Mouse (Mus musculus) layer of hippocampus, postnatal 25 days (tissue): ENCODE measurements around the gene Susd6. TPM values are rescaled to one million over a fixed set of nuclear protein-coding genes. Genes with fewer than 3 reads are reported as not detected.

ENCODE experiments used
- DNase-seq, 2 experiments: peaks; one replicate each; pipeline ENCODE4 v3.0.0; 2022; ENCODE audit warnings: mixed read lengths in 2 of 2, low spot score in 1 of 2; ENCODE audit errors: extremely low spot score in 1 of 2
- total RNA-seq, 2 experiments: library from RNA; stranded (reverse); gene quantifications; 2 replicates each; pipeline ENCODE4 v1.2.3; 2021

Gene Susd6
- total RNA-seq, 2 experiments from 2014 or later, result 59.9 to 64.5 TPM

- no peak for DNase-seq
Measured at GRCm38 (mm10) chr12:80834156-80834900, 44.0 kb downstream of the Susd6 start.

GRCm38 (mm10) chr12:80834901-80835570, 44.7 kb downstream of the Susd6 start:
- DNase-seq, result no peak

DNA sequence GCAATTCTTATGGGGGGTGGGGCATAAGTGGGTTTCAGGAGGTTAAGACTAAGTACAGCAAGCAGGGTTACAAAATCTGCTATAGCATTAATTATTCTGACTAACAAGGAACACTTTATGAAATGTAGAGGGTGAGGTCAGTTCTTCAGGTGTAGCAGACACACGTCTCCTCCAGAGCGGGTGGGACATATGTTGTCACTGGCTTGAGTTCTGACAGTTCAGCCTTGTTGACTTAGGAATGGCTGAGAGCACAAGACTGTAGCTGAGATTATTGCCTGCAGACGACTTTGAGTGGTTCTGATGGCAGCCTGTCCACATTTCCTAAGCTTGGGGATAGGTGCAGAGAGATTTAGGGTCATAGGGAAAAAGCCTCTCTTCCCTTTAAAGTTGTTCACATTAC, 47.3 kb downstream of the Susd6 start:
- DNase-seq, result no peak

GRCm38 (mm10) chr12:80838271-80838670, 48.0 kb downstream of the Susd6 start:
- no peak for DNase-seq

DNA sequence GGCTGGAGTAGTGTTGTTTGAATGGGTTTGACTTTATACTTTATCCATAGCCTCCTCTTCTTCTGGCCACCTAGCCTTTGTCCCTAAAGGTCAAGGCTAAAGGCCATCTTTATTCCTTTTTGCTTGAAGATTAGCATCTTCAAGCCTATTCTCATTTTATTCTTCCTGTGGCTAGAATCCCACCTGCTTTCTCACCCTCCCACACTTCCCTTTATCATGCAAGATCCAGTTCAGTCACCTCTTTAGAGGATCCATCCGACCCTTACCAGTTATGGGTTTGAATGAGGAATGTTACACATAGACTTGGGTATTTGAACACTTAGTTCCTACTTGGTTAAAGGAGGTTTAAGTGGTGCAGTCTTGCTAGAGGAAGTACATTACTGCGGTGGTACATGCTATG, 48.5 kb downstream of the Susd6 start:
- DNase-seq, result no peak

DNA sequence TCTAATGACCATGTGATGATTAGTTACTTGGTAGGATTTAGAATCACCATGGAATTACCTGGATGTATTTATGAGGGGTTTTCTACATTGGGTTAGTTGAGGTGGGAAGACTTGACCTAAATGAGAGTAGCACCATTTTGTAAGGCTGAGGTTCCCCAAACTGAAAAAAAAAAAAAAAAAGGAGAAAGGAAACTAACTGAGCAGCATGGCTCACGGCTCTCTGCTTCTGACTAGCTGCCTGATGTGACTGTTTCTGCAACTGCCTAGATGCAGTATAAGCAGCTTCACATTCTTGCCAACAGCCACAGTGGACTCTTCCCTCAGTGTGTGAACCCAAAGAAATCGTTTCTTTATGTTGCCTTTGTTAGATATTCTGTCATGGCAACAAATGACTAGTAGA, 49.3 kb downstream of the Susd6 start:
- DNase-seq, result no peak

DNA sequence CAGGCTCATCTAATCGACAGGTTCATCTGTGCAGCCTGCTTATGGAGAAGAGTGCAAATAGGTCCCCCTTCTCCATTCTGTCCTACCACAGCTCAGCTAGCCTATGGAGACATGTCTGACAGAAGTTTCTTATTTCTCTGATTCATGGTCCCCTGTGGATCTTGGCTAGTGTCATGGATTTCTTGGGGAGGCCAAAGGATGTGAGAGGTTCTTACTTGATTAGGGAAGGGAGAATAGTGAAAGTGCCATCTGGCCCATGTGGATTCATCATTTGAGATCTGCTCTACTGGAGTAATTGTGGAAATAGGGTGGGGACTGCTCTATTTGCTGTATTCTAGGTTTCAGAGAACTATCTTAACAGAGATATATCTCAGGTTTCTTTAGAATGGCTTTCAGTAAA, 51.3 kb downstream of the Susd6 start:
- no peak for DNase-seq

GRCm38 (mm10) chr12:80842609-80843008, 52.3 kb downstream of the Susd6 start:
- no peak for DNase-seq

DNA sequence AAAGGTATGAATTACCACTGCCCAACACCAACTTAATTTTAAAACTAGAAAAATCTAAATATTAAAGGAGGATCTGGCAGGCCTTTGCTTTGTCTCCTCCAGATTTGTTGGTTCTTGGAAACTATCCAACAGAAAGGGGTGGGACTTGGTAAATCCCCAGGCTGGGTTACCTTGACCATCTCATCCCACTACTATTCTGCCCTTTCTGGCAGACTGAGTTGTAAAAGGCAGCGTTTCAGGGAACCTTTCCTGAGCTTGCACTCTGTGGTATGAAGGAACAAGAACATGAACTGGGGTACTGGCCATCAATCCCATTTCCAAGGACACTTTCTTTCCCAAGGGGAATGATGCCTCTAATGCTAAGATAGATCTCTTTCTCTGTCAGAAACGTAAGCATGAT, 52.9 kb downstream of the Susd6 start:
- DNase-seq, result no peak

GRCm38 (mm10) chr12:80843651-80844444, 53.5 kb downstream of the Susd6 start:
- DNase-seq, result no peak

DNA sequence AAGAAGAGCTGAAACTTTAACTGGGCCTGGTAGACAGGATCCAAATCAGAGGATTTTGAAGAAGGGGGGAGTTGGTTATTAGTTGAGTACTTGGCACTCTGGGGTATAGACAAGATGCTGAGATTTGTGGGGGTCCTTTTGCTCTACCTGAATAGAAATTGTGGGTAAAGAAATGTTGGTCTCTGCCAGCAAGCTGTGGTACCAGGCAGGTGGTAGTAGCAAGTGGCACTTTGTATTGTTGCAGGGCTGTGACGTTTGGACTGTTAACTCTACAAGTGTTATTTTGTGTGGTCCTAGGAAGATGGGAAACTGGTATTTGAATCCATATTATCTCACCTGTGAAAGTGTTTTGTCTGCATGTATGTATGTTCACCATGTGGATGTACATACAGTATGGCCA, 55.6 kb downstream of the Susd6 start:
- DNase-seq, result no peak

DNA sequence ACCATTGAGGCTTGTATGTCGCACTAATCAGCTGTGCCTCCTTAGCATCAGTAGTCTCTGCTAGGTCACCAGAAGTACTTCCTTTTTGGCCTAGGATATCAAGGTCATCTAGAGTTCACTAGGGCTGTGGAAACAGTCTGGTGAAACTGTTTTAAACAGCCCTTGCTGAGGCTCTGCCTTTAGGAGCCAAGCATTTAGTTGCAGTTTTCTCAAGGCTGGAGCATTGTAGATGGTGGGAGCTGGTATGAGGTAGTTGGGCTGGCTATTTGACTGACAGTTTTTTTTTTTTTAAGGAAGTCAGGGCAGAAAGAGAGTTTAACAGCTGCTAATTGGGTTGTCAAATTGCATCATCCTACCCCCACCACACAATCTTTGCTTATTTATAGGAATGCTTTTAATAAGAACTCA, 56.6 kb downstream of the Susd6 start:
- DNase-seq, result no peak

DNA sequence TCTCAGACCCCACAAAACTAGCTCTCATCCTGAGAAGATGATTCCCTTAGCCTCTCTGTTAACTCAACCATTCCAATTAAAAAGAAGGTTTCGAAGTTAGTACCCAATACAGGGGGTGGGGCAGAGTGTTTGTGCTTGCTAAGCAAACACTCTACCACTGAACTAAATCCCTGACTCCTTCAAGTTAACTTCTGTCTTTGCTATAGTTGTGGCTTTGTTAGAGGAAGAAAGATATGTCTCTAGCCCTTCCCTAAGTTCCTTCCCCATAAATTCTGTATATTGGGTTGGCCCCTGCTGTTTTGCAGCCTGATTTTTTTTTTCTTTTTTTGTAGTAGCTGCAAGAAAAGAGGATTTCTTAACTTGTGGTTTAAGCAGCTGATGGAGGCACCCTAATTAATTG, 61.7 kb downstream of the Susd6 start:
- DNase-seq, result no peak

DNA sequence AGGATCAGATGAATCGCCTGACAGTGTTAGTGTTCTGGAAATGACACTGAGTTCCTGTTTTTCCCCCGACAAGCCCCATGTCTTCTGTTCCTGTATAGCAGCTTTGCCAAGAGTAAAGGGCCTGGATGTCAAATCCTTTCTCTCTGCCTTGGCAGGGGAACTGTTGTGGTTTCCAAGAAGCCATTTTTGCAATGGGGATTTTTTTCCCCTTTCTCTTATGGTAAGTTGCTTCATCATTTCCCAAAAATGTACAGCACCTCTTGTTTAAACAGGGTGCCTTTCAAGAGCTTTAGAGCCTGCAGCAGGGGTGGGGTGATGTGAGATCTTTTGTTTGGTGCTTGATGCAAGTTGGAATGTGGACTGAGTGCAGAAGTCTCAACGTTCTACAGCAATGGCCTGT, 63.4 kb downstream of the Susd6 start:
- no peak for DNase-seq

- no peak for DNase-seq
Measured at GRCm38 (mm10) chr12:80854671-80855070, 64.4 kb downstream of the Susd6 start.

GRCm38 (mm10) chr12:80855100-80855499, 64.8 kb downstream of the Susd6 start:
- DNase-seq, result no peak

DNA sequence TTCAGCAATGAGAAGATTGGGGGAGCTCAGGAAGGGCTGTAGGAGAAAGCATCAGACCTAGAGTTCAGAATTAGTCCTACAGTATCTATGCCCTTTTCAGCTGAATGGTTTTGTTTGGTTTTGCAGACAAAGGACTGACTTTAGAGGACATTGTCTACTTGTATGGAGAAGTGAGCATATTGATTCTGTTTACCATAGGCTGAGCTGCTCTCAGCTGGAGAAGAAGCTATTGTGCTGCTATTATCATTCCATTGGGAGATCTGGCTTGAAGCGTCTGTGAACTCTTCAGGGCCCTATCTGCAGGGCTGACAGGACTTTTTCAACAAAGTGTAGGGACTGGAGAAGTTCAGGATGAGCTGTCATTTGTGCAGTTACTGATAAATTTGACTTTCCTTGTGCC, 65.3 kb downstream of the Susd6 start:
- DNase-seq, result no peak

- no peak for DNase-seq
Measured at GRCm38 (mm10) chr12:80857636-80858293, 67.5 kb downstream of the Susd6 start.

- DNase-seq, result no peak
Measured at GRCm38 (mm10) chr12:80858307-80858706, 68.0 kb downstream of the Susd6 start.

DNA sequence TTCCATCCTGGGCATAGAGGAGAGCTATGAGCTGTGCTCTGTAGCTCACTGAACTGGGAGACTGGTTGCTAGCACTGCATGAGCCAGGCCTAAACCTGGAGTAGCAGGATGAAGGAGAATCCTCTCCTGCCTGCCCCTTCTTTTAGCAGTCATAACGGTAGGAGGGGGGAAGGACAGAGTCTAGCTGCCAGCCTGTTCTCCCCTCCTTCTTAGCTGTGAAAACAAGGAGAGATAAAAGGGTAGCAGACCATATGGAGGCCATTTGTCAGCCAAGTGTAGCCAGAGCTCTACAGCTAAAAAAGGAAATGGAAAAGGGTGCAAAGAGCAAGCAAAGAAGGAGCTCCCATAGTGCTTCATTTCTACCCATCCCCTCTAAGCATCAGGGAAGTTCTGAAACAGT, 71.6 kb downstream of the Susd6 start:
- no peak for DNase-seq

GRCm38 (mm10) chr12:80863370-80863769, 73.1 kb downstream of the Susd6 start:
- DNase-seq, result no peak
